Mouse (Mus musculus) T-helper 1 cell (primary cell): ENCODE data around the gene Clec16a.

Experiments used
- in situ Hi-C: fragments of 300-600 bp; cut with MboI, MseI; formaldehyde crosslinking; loops from one replicate; pipeline ENCODE4 v1.15.1; 2025; ENCODE audit warnings: high pct_unique_total_duplicates

The Clec16a gene

GRCm38 (mm10) chr16:10715632-10716031 is 170.5 kb downstream of the Clec16a start:
- in situ Hi-C loops = no loop called here

- in situ Hi-C loops = no loop called here
Measured at GRCm38 (mm10) chr16:10716696-10717095, 171.6 kb downstream of the Clec16a start.

- in situ Hi-C loops = no loop called here
Measured at GRCm38 (mm10) chr16:10719971-10720370, 174.8 kb downstream of the Clec16a start.

GRCm38 (mm10) chr16:10722882-10723544 is 177.9 kb downstream of the Clec16a start:
- in situ Hi-C loops = no loop called here

GRCm38 (mm10) chr16:10723816-10724647 is 178.9 kb downstream of the Clec16a start:
- in situ Hi-C loops = no loop called here

- in situ Hi-C loops = no loop called here
Measured at GRCm38 (mm10) chr16:10725156-10725555, 180.0 kb downstream of the Clec16a start.

GRCm38 (mm10) chr16:10727630-10728029 is 182.5 kb downstream of the Clec16a start:
- in situ Hi-C loops = no loop called here

- in situ Hi-C loops = no loop called here
Measured at GRCm38 (mm10) chr16:10728886-10729285, 183.7 kb downstream of the Clec16a start.

GRCm38 (mm10) chr16:10730941-10731340 is 185.8 kb downstream of the Clec16a start:
- in situ Hi-C loops = no loop called here

- in situ Hi-C loops = no loop called here
Measured at GRCm38 (mm10) chr16:10731785-10732184, 186.6 kb downstream of the Clec16a start.

- in situ Hi-C loops = no loop called here
Measured at GRCm38 (mm10) chr16:10732421-10732820, 187.3 kb downstream of the Clec16a start.

- in situ Hi-C loops = no loop called here
Measured at GRCm38 (mm10) chr16:10735781-10736180, 190.6 kb downstream of the Clec16a start.

- in situ Hi-C loops = no loop called here
Measured at GRCm38 (mm10) chr16:10736364-10736763, 191.2 kb downstream of the Clec16a start.

GRCm38 (mm10) chr16:10737571-10737970 is 192.4 kb downstream of the Clec16a start:
- in situ Hi-C loops = no loop called here

- in situ Hi-C loops = no loop called here
Measured at GRCm38 (mm10) chr16:10738866-10739265, 193.7 kb downstream of the Clec16a start.

GRCm38 (mm10) chr16:10739854-10740398 is 194.8 kb downstream of the Clec16a start:
- in situ Hi-C loops = loop anchor here (10.0 kb wide), 1 partner anchor 455 kb away; no protein-coding TSS in a partner anchor

GRCm38 (mm10) chr16:10741082-10741481 is 195.9 kb downstream of the Clec16a start:
- in situ Hi-C loops = loop anchor here (10.0 kb wide), 1 partner anchor 456 kb away; no protein-coding TSS in a partner anchor

- in situ Hi-C loops = loop anchor here (10.0 kb wide), 1 partner anchor 464 kb away; no protein-coding TSS in a partner anchor
Measured at GRCm38 (mm10) chr16:10749226-10749625, 204.1 kb downstream of the Clec16a start.

GRCm38 (mm10) chr16:10749824-10750223 is 204.7 kb downstream of the Clec16a start:
- in situ Hi-C loops = loop anchor here (10.0 to 25.0 kb wide), 2 partner anchors 88 to 465 kb away; no protein-coding TSS in a partner anchor

GRCm38 (mm10) chr16:10754521-10755296 is 209.6 kb downstream of the Clec16a start:
- in situ Hi-C loops = loop anchor here (25.0 kb wide), 1 partner anchor 92 kb away; no protein-coding TSS in a partner anchor

- in situ Hi-C loops = loop anchor here (25.0 kb wide), 1 partner anchor 94 kb away; no protein-coding TSS in a partner anchor
Measured at GRCm38 (mm10) chr16:10756168-10756567, 211.0 kb downstream of the Clec16a start.
